ENCODE assay signal across 8 mouse cellular contexts in the genomic region with DNA sequence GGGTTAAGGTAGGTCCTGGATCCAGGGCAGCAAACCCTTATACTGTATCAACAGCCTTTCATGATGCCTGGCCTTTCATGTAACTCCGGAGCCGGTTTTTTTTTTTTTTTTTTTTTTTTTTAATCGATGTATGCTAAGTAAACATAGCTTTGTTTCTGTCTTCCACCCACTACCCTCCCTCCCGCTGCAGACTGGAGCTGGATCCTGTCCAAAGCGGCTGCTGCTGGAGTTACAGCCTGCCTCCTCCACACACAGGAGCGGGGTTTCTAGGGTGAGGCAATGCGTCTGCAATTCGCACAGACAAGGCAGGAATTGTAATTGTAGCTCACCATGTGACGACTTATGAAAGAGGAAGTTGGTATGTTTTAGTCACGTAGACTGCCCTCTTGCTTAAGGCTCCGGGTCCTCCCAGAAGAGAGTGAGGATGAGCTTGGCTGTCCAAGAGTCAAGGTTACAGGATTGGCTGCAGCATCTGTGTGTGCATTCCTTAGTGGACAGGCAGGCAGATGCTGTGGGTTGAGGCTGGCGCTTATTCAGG. TPM values are rescaled to one million over a fixed set of nuclear protein-coding genes. Genes with fewer than 3 reads are reported as not detected.
DNase-seq lines count a peak whose midpoint lies in the region; ATAC-seq lines count a peak whose summit lies in the region.

No protein-coding gene starts in this region.

- H3K9me3 ChIP-seq in forebrain, embryonic 10.5 days: no peaks in the 10 kb centered on the region
- no peaks in the 10 kb centered on the region for H3K9me3 ChIP-seq in heart, embryonic 14.5 days (ENCODE audit: control insufficient read depth, low read length)
- no peaks in the 10 kb centered on the region for H3K9me3 ChIP-seq in liver, embryonic 15.5 days (replicated peaks)
- H3K9me3 ChIP-seq in neural tube, embryonic 11.5 days (ENCODE audit: control insufficient read depth, low read length): no peaks in the 10 kb centered on the region

- WGBS in forebrain, embryonic 10.5 days: 40% methylated on average over 12 of the region's 12 CpGs
- WGBS in heart, embryonic 14.5 days: under 1% methylated on average over 12 of the region's 12 CpGs
- WGBS in liver, embryonic 15.5 days (ENCODE audit: insufficient replicate concordance): 6% methylated on average over 12 of the region's 12 CpGs
- 27% methylated on average over 12 of the region's 12 CpGs for whole genome bisulfite sequencing in neural tube, embryonic 11.5 days

- peak overlapping the region; percentile 99 for H3K4me3 ChIP-seq in forebrain, embryonic 10.5 days
- peak overlapping the region; percentile 67 to 100 for H3K4me3 ChIP-seq in heart, embryonic 14.5 days (ENCODE audit: control insufficient read depth in 1 of 2, insufficient read depth in 1 of 2, low read depth in 1 of 2, low read length in 2 of 2)
- peak overlapping the region; percentile 84 for H3K4me3 ChIP-seq in liver, embryonic 15.5 days (replicated peaks)
- no peak overlapping the region for H3K4me3 ChIP-seq in neural tube, embryonic 11.5 days (ENCODE audit: low read depth, low read length)

- peak; percentile 79 to 82 for DNase-seq in B cell, adult 2 months
- peak; percentile 62 to 63 for DNase-seq in adrenal gland, postnatal 4 days (ENCODE audit: low spot score in 2 of 2)
- no peak for DNase-seq in forebrain, embryonic 10.5 days (ENCODE audit: extremely low spot score, low spot score)
- peak; percentile 92 for DNase-seq in kidney, postnatal 14 days
- peak; percentile 75 for DNase-seq in neural tube, embryonic 11.5 days (ENCODE audit: low spot score)
- DNase-seq in telencephalon, adult 2 months (ENCODE audit: low read depth, low spot score): peak; percentile 95

- H3K36me3 ChIP-seq in forebrain, embryonic 10.5 days (replicated peaks): peaks cover 5% of the 10 kb centered on the region
- H3K36me3 ChIP-seq in heart, embryonic 14.5 days (ENCODE audit: control insufficient read depth, insufficient read depth, low read length): peaks cover 15% of the 10 kb centered on the region
- H3K36me3 ChIP-seq in liver, embryonic 15.5 days (replicated peaks): peaks cover 5% of the 10 kb centered on the region
- H3K36me3 ChIP-seq in neural tube, embryonic 11.5 days (ENCODE audit: control insufficient read depth, insufficient read depth, low read length): no peaks in the 10 kb centered on the region; the same call in 1 of the 2 replicates

- peak overlapping the region; percentile 98 for H3K27ac ChIP-seq in forebrain, embryonic 10.5 days
- peak overlapping the region; percentile 99 to 100 for H3K27ac ChIP-seq in heart, embryonic 14.5 days (replicated peaks in 1 of 2; ENCODE audit: control insufficient read depth in 1 of 2, insufficient read depth in 1 of 2, low read depth in 2 of 2, low read length in 2 of 2)
- peak overlapping the region; percentile 93 for H3K27ac ChIP-seq in liver, embryonic 15.5 days (replicated peaks)
- peak overlapping the region; percentile 98 for H3K27ac ChIP-seq in neural tube, embryonic 11.5 days (ENCODE audit: low read depth, low read length)

- peak; percentile 40 for ATAC-seq in heart, embryonic 14.5 days (ENCODE audit: insufficient number of reproducible peaks, insufficient read depth, low FRiP score, low read depth)
- ATAC-seq in liver, embryonic 15.5 days (ENCODE audit: insufficient read depth): no peak
- no peak for ATAC-seq in neural tube, embryonic 11.5 days (ENCODE audit: insufficient read depth, low FRiP score, low TSS enrichment)

- peaks cover 19% of the 10 kb centered on the region; the same call in 1 of the 2 replicates for H3K27me3 ChIP-seq in forebrain, embryonic 10.5 days (ENCODE audit: poor library complexity, severe bottlenecking)
- H3K27me3 ChIP-seq in heart, embryonic 14.5 days (ENCODE audit: control insufficient read depth, insufficient read depth, low read length): no peaks in the 10 kb centered on the region
- H3K27me3 ChIP-seq in liver, embryonic 15.5 days: no peaks in the 10 kb centered on the region
- H3K27me3 ChIP-seq in neural tube, embryonic 11.5 days (ENCODE audit: control insufficient read depth, insufficient read depth, low read length): no peaks in the 10 kb centered on the region

- H3K4me2 ChIP-seq in heart, embryonic 14.5 days (ENCODE audit: low read length): peak overlapping the region; percentile 89
- peak overlapping the region; percentile 95 for H3K4me2 ChIP-seq in liver, embryonic 15.5 days
- H3K4me2 ChIP-seq in neural tube, embryonic 11.5 days (ENCODE audit: low read depth): 0 out of 2 replicates have a peak overlapping the region, but pooled peaks have one; percentile 10

- H3K4me1 ChIP-seq in forebrain, embryonic 10.5 days: peaks cover 76% of the 10 kb centered on the region
- H3K4me1 ChIP-seq in heart, embryonic 14.5 days (ENCODE audit: control insufficient read depth in 2 of 2, insufficient read depth in 2 of 2, low read length in 2 of 2): peaks cover 36 to 46% of the 10 kb centered on the region in 2 experiments
- peaks cover 87% of the 10 kb centered on the region for H3K4me1 ChIP-seq in liver, embryonic 15.5 days (replicated peaks)
- peaks cover 19% of the 10 kb centered on the region for H3K4me1 ChIP-seq in neural tube, embryonic 11.5 days (ENCODE audit: control insufficient read depth, insufficient read depth, low read length)

- H3K9ac ChIP-seq in heart, embryonic 14.5 days (ENCODE audit: low read length): peak overlapping the region; percentile 100
- peak overlapping the region; percentile 92; the same call in 1 of the 2 replicates for H3K9ac ChIP-seq in liver, embryonic 15.5 days
- peak overlapping the region; percentile 42 for H3K9ac ChIP-seq in neural tube, embryonic 11.5 days (ENCODE audit: low read length)

RNA-seq across cellular contexts. Expression of gene Irf2bp2, which starts 2.4 kb away (rescaled TPM):
- total RNA-seq in adrenal gland, postnatal 4 days (2021): 100 to 1,000 TPM; 115 to 119 TPM
- polyA plus RNA-seq in forebrain, embryonic 10.5 days (2016; fragmentation: Nextera tagmentation; extraction: Ambion mirVana): 3.0 and 3.4 TPM in 2 replicates
- 8.1 and 9.1 TPM in 2 replicates for polyA plus RNA-seq in heart, embryonic 14.5 days (2014; fragmentation: Nextera tagmentation; extraction: Ambion mirVana)
- 3.8 and 4.0 TPM in 2 replicates for polyA plus RNA-seq in liver, embryonic 15.5 days (2015; fragmentation: Nextera tagmentation; extraction: Ambion mirVana)
- polyA plus RNA-seq in neural tube, embryonic 11.5 days (2014; fragmentation: Nextera tagmentation; extraction: Ambion mirVana): 4.7 and 4.8 TPM in 2 replicates

Comparison
In these comparisons a context has a peak if more than half of its experiments do, and no peak if none do; other contexts are left out.
1. H3K4me2 ChIP-seq: peak in every context shown above with its lines; median percentile 95 in liver, embryonic 15.5 days; 89 in heart, embryonic 14.5 days; 10 in neural tube, embryonic 11.5 days.
2. H3K9ac ChIP-seq: peak in every context shown above with its lines; median percentile 100 in heart, embryonic 14.5 days; 92 in liver, embryonic 15.5 days; 42 in neural tube, embryonic 11.5 days.